Mouse (Mus musculus): Measurements from ENCODE around the gene Zc3h12d. TPM values are rescaled to one million over a fixed set of nuclear protein-coding genes. Genes with fewer than 3 reads are reported as not detected.

Gene Zc3h12d
- polyA plus RNA-seq, 1 experiment from 2014 or later = 0.16 TPM

DNA sequence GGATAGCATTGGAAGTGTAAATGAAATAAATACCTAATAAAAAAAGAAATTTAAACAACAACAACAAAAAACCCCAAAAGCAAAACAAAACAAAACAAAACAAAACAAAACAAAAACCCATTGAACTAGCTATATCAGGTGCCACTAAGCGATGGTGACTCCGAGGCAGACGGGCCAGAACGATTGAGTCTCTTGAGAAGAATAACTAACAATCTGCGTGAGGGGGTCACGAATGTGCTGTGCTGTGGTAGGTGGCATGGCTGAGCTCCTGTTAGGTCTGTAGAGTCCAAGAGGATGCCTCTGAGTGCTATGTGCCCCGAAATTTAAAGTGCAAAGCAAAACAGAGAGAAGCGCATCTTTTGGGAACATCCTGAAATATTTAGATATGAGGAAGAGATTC lies 5.2 kb downstream of the Zc3h12d start:
- 91% methylated on average over 8 of the region's 8 CpGs for WGBS

DNA sequence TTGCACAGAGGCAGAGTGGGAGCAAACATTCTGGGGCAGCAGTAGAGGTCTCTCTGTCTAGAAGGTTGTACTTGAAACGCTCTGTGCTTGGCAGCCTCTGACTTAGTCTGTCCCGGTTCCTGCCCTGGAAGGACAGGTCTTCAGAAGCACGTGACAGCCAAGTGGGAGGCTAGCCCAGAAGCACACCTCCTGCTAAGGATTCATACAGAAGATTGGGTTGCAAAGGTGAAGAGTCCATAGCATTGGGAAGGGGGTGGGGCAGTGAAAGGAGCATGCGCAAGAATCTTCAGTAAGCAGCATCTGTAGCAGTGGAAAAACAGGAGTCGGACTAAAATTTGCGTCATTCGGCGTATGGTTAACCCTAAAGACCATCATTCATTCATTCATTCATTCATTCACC lies 5.8 kb downstream of the Zc3h12d start:
- no peak overlapping the region for H3K4me2 ChIP-seq (replicated peaks; ENCODE audit: low read depth, low read length)
- no peak overlapping the region for H3K9ac ChIP-seq (replicated peaks; ENCODE audit: low read length)
- no peaks in the 10 kb centered on the region for H3K9me3 ChIP-seq (ENCODE audit: low read length)
- H3K4me3 ChIP-seq (ENCODE audit: low read length) = no peak overlapping the region
- no peaks in the 10 kb centered on the region for H3K36me3 ChIP-seq (ENCODE audit: insufficient read depth, low read length)
- WGBS = 84% methylated on average over 8 of the region's 8 CpGs
- no peaks in the 10 kb centered on the region for H3K27me3 ChIP-seq (ENCODE audit: insufficient read depth, low read length)
- H3K4me1 ChIP-seq (ENCODE audit: insufficient read depth, low read length) = no peaks in the 10 kb centered on the region
- no peak overlapping the region for H3K27ac ChIP-seq (ENCODE audit: low read length)
- ATAC-seq (ENCODE audit: low FRiP score, low TSS enrichment) = no peak

More for the DNA sequence above, 5.2 kb downstream of the Zc3h12d start:
- no peaks in the 10 kb centered on the region for H3K27me3 ChIP-seq (ENCODE audit: insufficient read depth, low read length)
- no peak overlapping the region for H3K4me2 ChIP-seq (replicated peaks; ENCODE audit: low read depth, low read length)
- H3K4me1 ChIP-seq (ENCODE audit: insufficient read depth, low read length) = peaks cover 3% of the 10 kb centered on the region; the same call in 1 of the 2 replicates
- H3K9me3 ChIP-seq (ENCODE audit: low read length) = no peaks in the 10 kb centered on the region
- no peak for ATAC-seq (ENCODE audit: low FRiP score, low TSS enrichment)
- no peak overlapping the region for H3K27ac ChIP-seq (ENCODE audit: low read length)
- no peak overlapping the region for H3K9ac ChIP-seq (replicated peaks; ENCODE audit: low read length)
- H3K4me3 ChIP-seq (ENCODE audit: low read length) = no peak overlapping the region
- H3K36me3 ChIP-seq (ENCODE audit: insufficient read depth, low read length) = no peaks in the 10 kb centered on the region

DNA sequence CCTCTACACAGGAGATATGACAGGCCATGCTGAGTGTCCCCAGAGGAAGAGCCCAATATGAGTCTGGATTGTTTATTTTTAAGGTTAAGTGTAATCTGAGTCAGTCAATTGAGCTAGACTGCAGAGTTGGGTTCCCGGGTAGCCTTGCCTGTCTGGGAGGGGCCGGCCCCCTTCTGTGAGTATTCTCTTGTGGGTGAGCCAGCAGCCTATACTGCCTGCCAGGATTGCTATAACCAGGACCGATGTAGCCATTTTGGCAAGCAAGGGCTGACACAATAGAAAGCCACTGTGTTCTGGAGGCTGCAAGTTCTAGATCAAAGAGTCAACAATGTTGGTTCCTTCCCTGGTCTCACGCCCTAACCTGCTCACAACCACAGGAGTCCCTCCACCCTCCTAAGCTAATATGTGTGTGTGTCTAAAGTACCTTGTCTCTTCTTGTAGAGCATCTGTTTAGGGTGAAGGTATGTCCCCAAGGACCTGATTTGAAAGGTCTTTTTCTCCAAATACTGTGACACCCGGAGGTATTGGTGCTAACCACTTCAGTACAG lies 6.7 kb downstream of the Zc3h12d start:
- ATAC-seq (ENCODE audit: low FRiP score, low TSS enrichment) = no peak
- no peaks in the 10 kb centered on the region for H3K4me1 ChIP-seq (ENCODE audit: insufficient read depth, low read length)
- H3K4me2 ChIP-seq (replicated peaks; ENCODE audit: low read depth, low read length) = no peak overlapping the region
- no peaks in the 10 kb centered on the region for H3K27me3 ChIP-seq (ENCODE audit: insufficient read depth, low read length)
- H3K36me3 ChIP-seq (ENCODE audit: insufficient read depth, low read length) = no peaks in the 10 kb centered on the region
- WGBS = 76% methylated on average over 5 of the region's 5 CpGs
- no peak overlapping the region for H3K27ac ChIP-seq (ENCODE audit: low read length)
- H3K9ac ChIP-seq (replicated peaks; ENCODE audit: low read length) = no peak overlapping the region
- H3K9me3 ChIP-seq (ENCODE audit: low read length) = no peaks in the 10 kb centered on the region
- H3K4me3 ChIP-seq (ENCODE audit: low read length) = no peak overlapping the region

DNA sequence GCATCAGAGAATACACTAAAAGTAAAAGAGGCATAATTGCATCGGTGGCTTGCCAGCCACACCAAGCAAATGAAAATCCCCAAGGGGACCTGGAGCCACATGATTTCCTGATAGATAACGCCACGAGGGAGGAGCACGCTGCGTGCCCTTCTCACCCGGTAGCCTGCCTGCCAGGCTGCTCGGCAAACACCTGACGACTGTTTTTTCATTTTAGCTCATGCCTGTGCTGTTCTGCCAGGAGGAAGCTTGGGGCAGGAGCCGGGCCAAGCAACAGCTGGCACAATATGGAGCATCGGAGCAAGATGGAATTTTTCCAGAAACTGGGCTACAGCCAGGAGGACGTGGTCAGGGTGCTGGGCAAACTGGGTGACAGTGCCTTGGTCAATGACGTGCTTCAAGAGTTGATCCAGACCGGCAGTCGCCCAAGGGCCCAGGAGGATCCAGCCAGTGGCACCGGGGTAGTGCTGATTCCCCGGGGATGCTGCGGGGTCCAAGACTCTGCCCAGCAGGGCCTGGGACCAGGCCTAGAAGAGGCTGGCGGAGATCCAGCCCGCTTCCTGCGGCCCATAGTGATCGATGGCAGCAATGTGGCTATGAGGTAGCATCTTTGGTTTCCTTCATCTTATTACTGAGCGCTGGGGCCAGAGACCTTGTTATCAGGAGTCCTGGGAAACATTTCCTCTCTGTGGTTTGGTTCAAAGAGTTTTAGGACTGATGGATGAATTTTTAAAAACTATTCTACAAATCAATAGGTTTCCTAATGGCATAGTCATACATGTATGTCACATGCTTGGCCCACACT lies 7.5 kb downstream of the Zc3h12d start:
- Histone ChIP-seq H3K4me3 (ENCODE audit: low read length) (no peak overlapping the region), H3K36me3 (ENCODE audit: insufficient read depth, low read length) (no peaks in the 10 kb centered on the region), H3K9ac (replicated peaks; ENCODE audit: low read length) (no peak overlapping the region), H3K4me2 (replicated peaks; ENCODE audit: low read depth, low read length) (no peak overlapping the region), H3K27ac (ENCODE audit: low read length) (no peak overlapping the region), H3K27me3 (ENCODE audit: insufficient read depth, low read length) (no peaks in the 10 kb centered on the region), H3K4me1 (ENCODE audit: insufficient read depth, low read length) (no peaks in the 10 kb centered on the region), H3K9me3 (ENCODE audit: low read length) (no peaks in the 10 kb centered on the region)
- no peak for ATAC-seq (ENCODE audit: low FRiP score, low TSS enrichment)
- WGBS = 85% methylated on average over 22 of the region's 22 CpGs

DNA sequence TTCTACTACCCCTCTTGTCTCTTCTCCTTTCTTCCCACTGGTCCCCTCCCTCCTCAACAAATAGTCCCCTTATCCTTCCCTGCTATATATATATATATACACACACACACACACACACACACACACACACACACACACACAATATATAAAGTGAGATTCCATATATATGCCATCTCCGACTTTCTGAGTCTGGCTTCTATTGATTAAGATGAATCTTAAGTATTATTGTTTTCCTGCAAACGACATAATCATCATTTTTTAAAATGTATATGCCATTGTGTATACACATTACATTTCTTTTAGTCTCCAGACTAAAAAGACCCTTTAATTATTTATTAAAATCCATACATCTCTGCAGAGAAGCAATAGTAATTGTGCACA lies 8.1 kb downstream of the Zc3h12d start:
- Histone ChIP-seq H3K27me3 (ENCODE audit: insufficient read depth, low read length) (no peaks in the 10 kb centered on the region), H3K4me1 (ENCODE audit: insufficient read depth, low read length) (no peaks in the 10 kb centered on the region), H3K9ac (replicated peaks; ENCODE audit: low read length) (no peak overlapping the region), H3K9me3 (ENCODE audit: low read length) (no peaks in the 10 kb centered on the region), H3K36me3 (ENCODE audit: insufficient read depth, low read length) (no peaks in the 10 kb centered on the region), H3K4me2 (replicated peaks; ENCODE audit: low read depth, low read length) (no peak overlapping the region), H3K27ac (ENCODE audit: low read length) (no peak overlapping the region), H3K4me3 (ENCODE audit: low read length) (no peak overlapping the region)
- 84% methylated on average over 2 of the region's 2 CpGs for WGBS
- ATAC-seq (ENCODE audit: low FRiP score, low TSS enrichment) = no peak

DNA sequence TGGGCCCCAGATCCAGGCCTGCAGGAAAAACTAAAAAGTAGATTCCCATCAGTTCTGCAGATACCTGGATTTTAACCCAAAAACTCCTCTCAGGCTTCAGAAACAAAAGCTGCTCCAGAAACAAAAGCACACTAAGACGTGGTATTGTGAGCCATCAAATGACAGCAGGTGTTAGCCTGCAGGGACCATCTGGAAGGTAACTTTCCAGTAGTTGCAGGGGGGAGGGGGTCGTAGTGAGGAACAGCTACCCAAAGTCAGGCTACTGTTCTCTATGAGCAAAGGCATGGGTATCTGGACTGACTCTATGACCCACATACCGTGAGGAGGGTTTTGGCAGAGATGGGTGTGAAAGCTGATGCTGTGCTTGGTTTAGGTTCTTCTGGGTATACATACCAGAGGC lies 8.5 kb downstream of the Zc3h12d start:
- H3K36me3 ChIP-seq (ENCODE audit: insufficient read depth, low read length) = no peaks in the 10 kb centered on the region
- 63% methylated on average over 3 of the region's 3 CpGs for WGBS
- H3K27me3 ChIP-seq (ENCODE audit: insufficient read depth, low read length) = no peaks in the 10 kb centered on the region
- H3K4me3 ChIP-seq (ENCODE audit: low read length) = no peak overlapping the region
- H3K9ac ChIP-seq (replicated peaks; ENCODE audit: low read length) = no peak overlapping the region
- no peaks in the 10 kb centered on the region for H3K9me3 ChIP-seq (ENCODE audit: low read length)
- H3K27ac ChIP-seq (ENCODE audit: low read length) = no peak overlapping the region
- ATAC-seq (ENCODE audit: low FRiP score, low TSS enrichment) = no peak
- no peaks in the 10 kb centered on the region for H3K4me1 ChIP-seq (ENCODE audit: insufficient read depth, low read length)
- no peak overlapping the region for H3K4me2 ChIP-seq (replicated peaks; ENCODE audit: low read depth, low read length)

DNA sequence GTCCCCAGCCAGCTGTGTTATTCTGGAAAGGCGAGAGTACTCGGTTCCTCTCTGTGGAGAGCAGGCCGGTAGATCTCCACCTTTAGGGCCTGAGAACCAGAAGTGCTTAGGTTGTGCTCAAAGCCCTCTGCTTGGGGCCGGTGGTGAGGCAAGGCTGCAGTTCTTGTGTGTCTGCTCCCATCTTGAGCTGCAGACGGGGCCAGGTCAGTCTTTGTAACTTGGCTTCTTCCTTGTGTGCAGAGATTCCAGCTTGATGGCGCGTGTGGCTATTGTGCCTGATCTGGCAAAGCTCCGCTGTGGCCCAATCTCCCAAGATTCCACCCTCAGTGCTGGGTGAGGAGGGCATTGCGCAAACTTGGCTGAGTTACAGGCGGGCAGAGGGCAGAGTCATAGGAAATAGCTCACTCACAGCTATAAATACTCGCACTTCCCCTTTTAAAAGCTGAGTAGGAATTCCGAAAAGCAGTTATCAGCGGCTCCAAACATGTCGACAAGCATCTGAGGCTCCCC lies 9.4 kb downstream of the Zc3h12d start:
- Histone ChIP-seq H3K27me3 (ENCODE audit: insufficient read depth, low read length) (no peaks in the 10 kb centered on the region), H3K4me3 (ENCODE audit: low read length) (no peak overlapping the region), H3K9me3 (ENCODE audit: low read length) (no peaks in the 10 kb centered on the region), H3K27ac (ENCODE audit: low read length) (no peak overlapping the region), H3K9ac (replicated peaks; ENCODE audit: low read length) (no peak overlapping the region), H3K4me2 (replicated peaks; ENCODE audit: low read depth, low read length) (no peak overlapping the region), H3K4me1 (ENCODE audit: insufficient read depth, low read length) (no peaks in the 10 kb centered on the region), H3K36me3 (ENCODE audit: insufficient read depth, low read length) (no peaks in the 10 kb centered on the region)
- WGBS = 52% methylated on average over 14 of the region's 14 CpGs
- no peak for ATAC-seq (ENCODE audit: low FRiP score, low TSS enrichment)

DNA sequence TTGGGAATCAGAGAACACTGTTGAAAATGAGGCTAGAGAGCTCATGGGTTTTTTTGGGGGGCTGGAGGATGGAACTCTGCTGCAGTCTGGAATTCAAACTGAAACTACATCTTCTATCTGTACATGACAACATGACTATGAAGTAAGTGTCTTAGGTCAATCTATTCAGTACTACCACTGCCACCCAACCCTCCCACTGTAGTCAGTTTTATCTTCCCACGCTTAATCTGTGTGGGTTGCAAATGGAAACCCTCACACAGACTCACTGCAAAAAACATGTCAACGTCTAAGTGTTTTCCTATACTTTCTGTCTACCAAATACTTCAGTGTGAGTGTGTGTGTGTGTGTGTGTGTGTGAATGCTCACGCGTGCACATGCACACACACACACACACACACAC lies 10.9 kb downstream of the Zc3h12d start:
- H3K4me3 ChIP-seq (ENCODE audit: low read length) = no peak overlapping the region
- H3K27me3 ChIP-seq (ENCODE audit: insufficient read depth, low read length) = no peaks in the 10 kb centered on the region
- no peak for ATAC-seq (ENCODE audit: low FRiP score, low TSS enrichment)
- no peaks in the 10 kb centered on the region for H3K9me3 ChIP-seq (ENCODE audit: low read length)
- no peak overlapping the region for H3K4me2 ChIP-seq (replicated peaks; ENCODE audit: low read depth, low read length)
- 86% methylated on average over 4 of the region's 4 CpGs for WGBS
- no peaks in the 10 kb centered on the region for H3K36me3 ChIP-seq (ENCODE audit: insufficient read depth, low read length)
- no peak overlapping the region for H3K9ac ChIP-seq (replicated peaks; ENCODE audit: low read length)
- H3K27ac ChIP-seq (ENCODE audit: low read length) = no peak overlapping the region
- no peaks in the 10 kb centered on the region for H3K4me1 ChIP-seq (ENCODE audit: insufficient read depth, low read length)

DNA sequence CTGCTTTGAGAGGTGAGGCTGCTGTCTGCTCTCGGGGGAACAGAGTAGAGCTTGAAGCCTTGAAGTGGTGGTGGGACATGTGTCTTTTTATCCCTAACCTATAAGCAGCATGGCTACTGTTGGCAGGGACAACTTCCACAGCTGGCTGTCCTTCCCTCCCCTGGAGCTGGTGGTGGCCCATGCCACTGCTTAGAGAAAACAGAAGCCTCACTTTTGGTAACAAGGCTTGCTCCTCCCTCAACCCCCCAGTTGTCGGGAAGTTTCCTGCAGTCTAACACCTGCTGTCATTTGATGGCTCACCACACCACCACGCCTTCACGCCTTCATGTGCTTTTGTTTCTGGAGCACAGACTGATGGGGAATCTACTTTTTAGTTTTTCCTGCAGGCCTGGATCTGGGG lies 11.9 kb downstream of the Zc3h12d start:
- H3K9ac ChIP-seq (replicated peaks; ENCODE audit: low read length) = no peak overlapping the region
- H3K36me3 ChIP-seq (ENCODE audit: insufficient read depth, low read length) = no peaks in the 10 kb centered on the region
- no peaks in the 10 kb centered on the region for H3K4me1 ChIP-seq (ENCODE audit: insufficient read depth, low read length)
- H3K27me3 ChIP-seq (ENCODE audit: insufficient read depth, low read length) = no peaks in the 10 kb centered on the region
- no peak overlapping the region for H3K27ac ChIP-seq (ENCODE audit: low read length)
- no peak overlapping the region for H3K4me3 ChIP-seq (ENCODE audit: low read length)
- 73% methylated on average over 4 of the region's 4 CpGs for WGBS
- ATAC-seq (ENCODE audit: low FRiP score, low TSS enrichment) = no peak
- no peak overlapping the region for H3K4me2 ChIP-seq (replicated peaks; ENCODE audit: low read depth, low read length)
- H3K9me3 ChIP-seq (ENCODE audit: low read length) = no peaks in the 10 kb centered on the region

DNA sequence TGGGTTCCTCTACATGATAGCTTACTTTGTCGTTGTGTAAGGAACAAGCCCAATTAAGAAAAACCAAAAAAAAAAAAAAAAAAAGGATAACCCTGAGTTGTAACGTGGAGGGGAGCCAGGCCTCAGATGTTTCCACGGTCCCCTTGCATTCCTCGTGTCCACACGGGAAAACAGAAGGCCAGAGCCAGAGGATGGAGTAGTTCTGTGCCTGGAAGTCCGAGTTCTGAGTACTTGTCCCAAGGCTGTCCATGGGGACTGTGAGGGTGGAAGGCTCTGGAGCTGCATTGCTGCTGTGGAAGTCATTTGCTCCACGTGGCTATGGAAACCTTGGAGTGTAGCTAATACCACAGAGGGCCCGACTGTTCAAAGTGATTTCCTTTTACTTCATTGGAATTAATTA lies 12.9 kb downstream of the Zc3h12d start:
- Histone ChIP-seq H3K9me3 (ENCODE audit: low read length) (no peaks in the 10 kb centered on the region), H3K27ac (ENCODE audit: low read length) (no peak overlapping the region), H3K4me2 (replicated peaks; ENCODE audit: low read depth, low read length) (no peak overlapping the region), H3K9ac (replicated peaks; ENCODE audit: low read length) (no peak overlapping the region), H3K36me3 (ENCODE audit: insufficient read depth, low read length) (no peaks in the 10 kb centered on the region), H3K4me1 (ENCODE audit: insufficient read depth, low read length) (no peaks in the 10 kb centered on the region), H3K27me3 (ENCODE audit: insufficient read depth, low read length) (no peaks in the 10 kb centered on the region), H3K4me3 (ENCODE audit: low read length) (no peak overlapping the region)
- 71% methylated on average over 8 of the region's 8 CpGs for whole genome bisulfite sequencing
- ATAC-seq (ENCODE audit: low FRiP score, low TSS enrichment) = no peak

Data from kidney, embryonic 16.5 days (tissue).